Mouse (Mus musculus): Measurements from ENCODE around the gene Tbc1d4. TPM values are rescaled to one million over a fixed set of nuclear protein-coding genes. Genes with fewer than 3 reads are reported as not detected.
A peak's percentile ranks its signal among the peaks of the same experiment; 100 is the strongest.

The Tbc1d4 gene
- total RNA-seq (2012; rRNA removed) (18.5 and 20.6 TPM in 2 replicates), total RNA-seq (2014; rRNA removed) (72.9 and 76.5 TPM in 2 replicates), polyA plus RNA-seq (2012; ENCODE audit: insufficient read length, low read depth) (64.3 and 71.0 TPM in 2 replicates)

DNA sequence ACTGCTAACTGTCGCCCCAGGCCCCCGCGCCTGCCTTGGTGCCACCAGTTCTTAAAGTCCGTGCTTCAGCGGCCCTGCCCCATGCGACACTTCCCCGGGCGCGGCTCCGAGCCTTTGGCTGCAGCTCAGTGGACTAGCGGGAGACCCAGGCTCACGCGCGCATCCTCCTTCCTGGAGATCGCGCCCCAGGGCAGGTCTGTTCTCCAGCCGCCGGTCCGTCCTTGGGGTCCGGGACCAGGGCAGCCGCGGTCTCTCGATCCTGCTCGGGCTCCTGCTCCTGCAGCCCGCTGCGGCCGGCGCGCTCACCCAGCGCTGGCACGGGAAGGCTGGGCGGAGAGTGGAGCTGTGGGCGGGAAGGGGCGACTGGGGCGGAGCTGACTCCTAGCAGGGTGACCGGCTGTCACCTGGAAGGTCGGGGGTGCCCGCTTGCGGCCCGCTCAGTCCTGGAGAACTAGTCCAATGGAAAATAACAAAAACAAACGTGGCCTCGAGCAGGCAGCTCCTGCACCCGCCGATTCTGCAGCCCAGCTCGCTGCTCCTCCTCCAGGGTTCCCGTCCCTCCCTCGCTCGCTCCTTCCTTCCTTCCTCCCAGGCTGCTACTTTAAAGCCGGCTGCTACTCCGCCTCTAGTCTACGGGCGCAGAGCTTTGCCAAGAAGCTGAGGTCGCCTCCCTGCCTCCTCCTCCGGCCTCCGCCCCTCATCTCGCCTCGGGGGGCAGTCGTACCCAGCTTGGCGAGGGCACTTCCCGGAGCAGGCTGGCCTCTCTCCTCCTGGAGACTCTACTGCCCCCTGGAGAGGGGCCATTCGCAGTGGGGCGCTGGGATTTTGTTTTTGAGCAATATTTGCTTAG lies at the start of gene Tbc1d4:
Tbc1d4 (minus strand) TSS at position 673 of the 850 bp plus-strand sequence.
- H3K27ac ChIP-seq (ENCODE audit: insufficient read depth, low read depth): no peak within 1 kb of the TSS
- peak within 1 kb of the TSS; percentile 38 for H3K9ac ChIP-seq (ENCODE audit: insufficient read depth, low read depth)
- peaks cover 0 to 32% of the 10 kb centered on the region in 2 experiments; a peak in 2 of 4 replicates for H3K4me1 ChIP-seq (ENCODE audit: control insufficient read depth in 1 of 2, insufficient read depth in 2 of 2)
- peaks cover 0 to 6% of the 10 kb centered on the region in 2 experiments for H3K36me3 ChIP-seq (replicated peaks in 1 of 2; ENCODE audit: control insufficient read depth in 1 of 2, insufficient read depth in 1 of 2, low read length in 1 of 2)
- no peaks in the 10 kb centered on the region for H3K9me3 ChIP-seq (replicated peaks; ENCODE audit: low read length)
- peak within 1 kb of the TSS; percentile 48 to 90 (median 80) for H3K4me3 ChIP-seq (replicated peaks in 1 of 3; ENCODE audit: low read depth in 2 of 3, low read length in 2 of 3, poor library complexity in 1 of 3)
- no peaks in the 10 kb centered on the region for H3K79me2 ChIP-seq (replicated peaks; ENCODE audit: control insufficient read depth, extremely low read depth, insufficient read depth, poor library complexity, severe bottlenecking)
- no peak for TF ChIP-seq JUND (conservative IDR thresholded peaks at IDR 0.05; ENCODE audit: low read depth, low read length)
- TF ChIP-seq EP300 (IDR thresholded peaks at IDR 0.05; ENCODE audit: low read length): no peak
- peak; percentile 46 for TF ChIP-seq BHLHE40 (IDR thresholded peaks at IDR 0.05; ENCODE audit: low read depth, low read length)
- TF ChIP-seq KAT2A (IDR thresholded peaks at IDR 0.05; ENCODE audit: insufficient replicate concordance, low read length): no peak
- peak; percentile 47; the same call in 1 of the 2 replicates for TF ChIP-seq POLR2A (IDR thresholded peaks at IDR 0.05; ENCODE audit: low read depth, low read length)
- TF ChIP-seq ZMIZ1 (IDR thresholded peaks at IDR 0.05; ENCODE audit: low read depth, low read length): no peak
- TF ChIP-seq ZC3H11A (IDR thresholded peaks at IDR 0.05; ENCODE audit: low read depth, low read length): no peak
- no peak for TF ChIP-seq ETS1 (conservative IDR thresholded peaks at IDR 0.05; ENCODE audit: low read depth, low read length)
- TF ChIP-seq ELF1 (IDR thresholded peaks at IDR 0.05; ENCODE audit: low read depth, low read length): peak; percentile 60
- TF ChIP-seq CHD2 (IDR thresholded peaks at IDR 0.05; ENCODE audit: low read length): no peak
- no peak for TF ChIP-seq POLR2AphosphoS2 (IDR thresholded peaks at IDR 0.05; ENCODE audit: low read depth, low read length)
- TF ChIP-seq RCOR1 (conservative IDR thresholded peaks at IDR 0.05; ENCODE audit: low read depth, low read length): no peak
- TF ChIP-seq CTCF (conservative IDR thresholded peaks at IDR 0.05 in 1 of 2, IDR thresholded peaks at IDR 0.05 in 1 of 2; ENCODE audit: low read depth in 2 of 2, low read length in 2 of 2): peak in 1 of 2 experiments; percentile 80; a peak in 2 of 4 replicates
- TF ChIP-seq NRF1 (IDR thresholded peaks at IDR 0.05; ENCODE audit: low read depth, low read length): no peak
- no peak for TF ChIP-seq E2F4 (IDR thresholded peaks at IDR 0.05; ENCODE audit: insufficient replicate concordance, low read depth, low read length)
- no peak for TF ChIP-seq MEF2A (IDR thresholded peaks at IDR 0.05; ENCODE audit: borderline replicate concordance, low read depth, low read length)
- peak; percentile 59 for TF ChIP-seq SMC3 (IDR thresholded peaks at IDR 0.05; ENCODE audit: low read depth, low read length)
- TF ChIP-seq PAX5 (IDR thresholded peaks at IDR 0.05; ENCODE audit: low read length): no peak
- TF ChIP-seq ZNF384 (IDR thresholded peaks at IDR 0.05; ENCODE audit: low read depth, low read length): no peak
- TF ChIP-seq IRF4 (IDR thresholded peaks at IDR 0.05; ENCODE audit: low read depth, low read length): no peak
- TF ChIP-seq MAX (IDR thresholded peaks at IDR 0.05; ENCODE audit: low read length): no peak
- no peak for TF ChIP-seq GABPA (IDR thresholded peaks at IDR 0.05; ENCODE audit: insufficient replicate concordance, low read depth, low read length)
- TF ChIP-seq USF2 (conservative IDR thresholded peaks at IDR 0.05; ENCODE audit: low read depth, low read length): no peak
- no peak for TF ChIP-seq ZKSCAN1 (IDR thresholded peaks at IDR 0.05; ENCODE audit: borderline replicate concordance, low read depth, low read length)
- 0 out of 2 replicates have a peak, but pooled peaks have one; percentile 35 for TF ChIP-seq MXI1 (IDR thresholded peaks at IDR 0.05; ENCODE audit: low read depth, low read length)
- peak; percentile 48 for TF ChIP-seq RAD21 (IDR thresholded peaks at IDR 0.05; ENCODE audit: low read depth, low read length)
- TF ChIP-seq JUN (IDR thresholded peaks at IDR 0.05; ENCODE audit: insufficient read depth, low read depth, low read length): no peak
- TF ChIP-seq TCF12 (IDR thresholded peaks at IDR 0.05; ENCODE audit: low read depth, low read length): no peak
- 0 out of 2 replicates have a peak, but pooled peaks have one; percentile 25 for TF ChIP-seq NELFE (IDR thresholded peaks at IDR 0.05; ENCODE audit: low read depth, low read length)
- no peak for TF ChIP-seq MYC (IDR thresholded peaks at IDR 0.05; ENCODE audit: low read depth, low read length)
- TF ChIP-seq HCFC1 (IDR thresholded peaks at IDR 0.05; ENCODE audit: low read depth, low read length): no peak
- TF ChIP-seq TBP (conservative IDR thresholded peaks at IDR 0.05; ENCODE audit: low read depth, low read length): 0 out of 2 replicates have a peak, but pooled peaks have one; percentile 16
- TF ChIP-seq MAZ (IDR thresholded peaks at IDR 0.05; ENCODE audit: low read depth, low read length): no peak
- 0 out of 2 replicates have a peak, but pooled peaks have one; percentile 32 for TF ChIP-seq SIN3A (IDR thresholded peaks at IDR 0.05; ENCODE audit: low read length)
- TF ChIP-seq CHD1 (IDR thresholded peaks at IDR 0.05; ENCODE audit: low read depth, low read length): no peak
- TF ChIP-seq UBTF (IDR thresholded peaks at IDR 0.05; ENCODE audit: low read depth, low read length): 0 out of 2 replicates have a peak, but pooled peaks have one; percentile 41
- no peak for TF ChIP-seq USF1 (IDR thresholded peaks at IDR 0.05; ENCODE audit: low read depth, low read length)
- TF ChIP-seq MAFK (IDR thresholded peaks at IDR 0.05; ENCODE audit: insufficient replicate concordance, low read length): no peak
- H3K27me3 ChIP-seq (replicated peaks): no peaks in the 10 kb centered on the region
- dilution Hi-C loops (cut with MboI; ENCODE audit: extremely low pct_ligation_motif_present, extremely low pct_unique_long_range_greater_than_20kb, low sequenced_read_pairs) (no loop called here), in situ Hi-C loops (cut with MboI; ENCODE audit: low pct_ligation_motif_present, low pct_unique_long_range_greater_than_20kb, low sequenced_read_pairs) (loop anchor here (5.0 kb wide), 1 partner anchor 96 kb away; no protein-coding TSS in a partner anchor)
- peak within 1 kb of the TSS; percentile 69 for H3K4me2 ChIP-seq (ENCODE audit: insufficient read depth, low read depth, poor library complexity, severe bottlenecking)
- DNase-seq (ENCODE audit: extremely low read depth): peak; percentile 74

Data from CH12.LX (cell line).